Mouse (Mus musculus): Measurements from ENCODE around the gene Slc10a7.
A peak's percentile ranks its signal among the peaks of the same experiment; 100 is the strongest.
"Not testable (repeated sequence)": the region's sequence is repeated elsewhere in the genome, so short reads cannot be mapped to it uniquely, and the experiment has no call there.

The Slc10a7 gene

DNA sequence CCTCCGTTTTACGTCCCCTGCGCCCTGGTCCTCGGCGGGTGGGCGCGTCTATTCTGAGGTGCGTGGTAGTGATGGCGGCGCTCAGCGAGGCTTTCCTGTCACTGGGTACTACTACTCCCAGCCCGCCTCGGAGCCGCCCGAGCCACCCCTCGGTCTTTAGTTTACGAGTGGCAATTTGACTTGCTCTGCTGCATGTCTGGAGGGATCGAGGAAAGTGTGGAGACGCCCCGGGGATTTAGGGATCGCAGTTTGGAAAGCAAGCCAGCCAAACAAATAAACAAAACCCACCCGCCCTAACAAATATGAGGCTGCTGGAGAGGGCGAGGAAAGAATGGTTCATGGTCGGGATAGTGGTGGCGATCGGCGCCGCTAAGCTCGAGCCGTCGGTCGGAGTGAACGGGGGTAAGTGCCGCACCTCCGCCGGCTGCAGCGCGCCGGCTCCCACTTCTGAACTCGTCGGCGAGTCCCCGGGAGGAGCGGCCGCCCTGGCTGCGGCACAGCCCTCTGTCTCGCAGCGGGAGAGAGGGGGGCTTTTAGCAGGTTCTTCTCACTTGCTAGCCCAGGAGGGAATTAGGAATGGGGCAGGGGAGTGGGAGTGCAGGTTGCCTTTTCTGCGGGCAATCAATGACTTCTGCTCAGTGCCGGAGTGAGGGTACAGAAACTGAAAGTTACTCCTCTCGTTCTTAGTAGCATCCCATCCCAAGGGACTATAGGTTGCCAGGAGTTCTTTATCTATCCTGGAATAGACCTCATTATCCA is at the start of gene Slc10a7:
Gene Slc10a7 (plus strand): TSS at position 74 of the 759 bp plus-strand sequence.
- DNase-seq: peak; percentile 86

DNA sequence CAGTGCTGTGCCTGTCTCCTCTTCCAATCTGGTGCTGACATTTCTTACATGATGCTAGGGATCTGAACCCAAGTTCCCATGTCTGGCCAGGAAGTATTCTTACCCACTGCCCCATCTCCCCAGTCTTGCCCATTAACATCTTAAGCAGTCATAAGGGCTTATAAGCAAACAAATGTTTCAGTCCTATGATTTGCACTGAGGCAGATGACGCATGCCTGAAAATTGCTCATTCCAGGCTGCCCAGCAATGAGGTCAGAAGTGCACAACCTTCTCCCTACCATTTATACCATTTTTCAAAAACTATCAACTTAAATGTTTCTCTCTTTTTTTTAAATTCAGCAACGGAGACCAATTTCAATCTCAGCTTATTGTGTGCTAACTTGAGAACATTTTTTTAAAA is 45.2 kb upstream of the Slc10a7 start:
- DNase-seq: no peak

DNA sequence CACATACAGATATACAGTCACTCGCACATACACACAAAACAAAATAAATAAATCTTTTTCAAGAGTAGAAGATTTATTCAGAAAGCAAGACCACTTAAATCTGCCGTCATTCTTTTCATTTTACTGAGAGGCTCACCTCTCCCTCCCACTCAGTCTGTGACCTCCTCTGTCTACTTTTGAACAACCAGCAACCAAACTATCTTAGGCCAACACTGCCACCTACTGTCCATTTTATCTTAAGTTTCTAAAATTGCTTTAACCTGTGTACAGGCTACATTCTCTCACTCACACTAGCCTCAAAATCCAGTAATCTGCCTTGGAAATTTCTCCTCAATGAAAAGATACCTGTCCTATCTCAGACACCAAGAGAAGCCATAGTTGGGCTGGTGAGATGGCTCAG is 41.3 kb upstream of the Slc10a7 start:
- no peak for DNase-seq

DNA sequence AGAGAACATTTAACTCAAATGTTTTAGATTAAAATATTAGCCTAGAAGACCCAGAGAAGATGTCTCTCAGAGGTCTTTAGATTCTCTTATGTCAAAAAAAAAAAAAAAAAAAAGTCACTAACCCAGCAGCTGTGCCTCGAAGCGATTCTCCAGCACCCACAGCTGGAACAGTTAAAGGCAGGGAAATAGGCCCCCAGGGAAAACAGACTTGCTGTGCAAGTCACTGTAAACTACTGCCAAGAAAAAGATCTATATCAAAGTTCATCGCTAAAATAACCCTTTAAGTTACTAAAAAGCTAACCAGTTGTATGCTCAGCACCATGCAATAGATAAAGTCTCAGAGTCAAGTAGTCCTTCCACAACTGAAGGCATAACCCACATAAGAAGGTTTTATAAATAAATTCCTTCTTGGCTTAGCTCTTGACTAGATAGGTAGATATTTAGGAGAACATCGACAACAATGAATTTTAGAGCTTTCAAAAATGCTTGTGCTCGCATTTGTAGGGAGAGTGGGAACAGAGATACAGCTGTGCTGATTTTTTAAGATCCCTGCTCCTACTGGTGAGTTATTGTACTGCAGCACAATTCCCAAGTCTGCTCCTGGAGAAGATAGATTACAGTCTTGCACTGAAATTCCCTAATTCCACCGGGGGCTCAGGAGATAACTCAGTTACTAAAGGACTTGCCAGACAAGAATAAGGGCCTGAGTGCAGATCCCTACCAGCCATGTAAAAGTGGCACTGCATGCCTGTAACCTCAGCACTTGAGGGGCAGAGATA is 31.9 kb upstream of the Slc10a7 start:
- no peak for DNase-seq

DNA sequence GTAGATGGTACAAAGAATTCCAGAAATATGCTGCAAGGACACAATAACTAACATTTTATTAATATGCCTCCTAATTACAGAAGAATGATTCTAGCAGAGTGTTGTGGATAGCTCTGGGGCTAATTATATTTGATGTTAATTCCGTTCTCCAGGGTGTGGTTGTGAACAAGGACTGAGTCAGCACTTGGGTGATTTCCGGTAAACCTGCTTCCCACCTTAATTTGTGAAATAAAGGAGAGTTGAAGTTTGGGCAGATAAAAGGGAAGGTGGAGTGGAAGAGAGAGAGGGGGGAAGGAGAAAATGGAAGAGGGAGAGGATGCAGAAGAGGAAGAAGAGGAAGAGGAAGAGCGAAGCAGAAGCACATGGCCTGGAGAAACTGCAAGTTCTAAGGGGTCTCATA is 19.4 kb upstream of the Slc10a7 start:
- no peak for DNase-seq

DNA sequence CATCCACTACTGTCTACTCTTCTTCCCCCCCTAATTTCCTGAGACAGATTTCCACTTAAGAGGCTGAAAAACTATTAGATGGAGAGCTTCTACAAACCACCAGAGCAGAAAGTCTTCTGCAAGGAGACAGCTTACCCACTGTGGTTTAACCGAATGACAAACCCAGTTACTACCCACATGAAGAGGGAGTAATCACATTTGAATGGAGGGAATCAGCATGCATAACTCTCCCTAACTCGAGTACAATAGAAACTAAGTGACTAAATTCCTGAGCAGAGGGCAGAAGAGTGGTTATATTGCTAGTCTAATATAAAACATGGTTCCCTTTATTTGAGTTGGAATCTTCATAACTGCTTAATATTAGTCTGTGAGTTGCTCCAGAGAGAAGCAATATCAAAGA is 16.1 kb upstream of the Slc10a7 start:
- no peak for DNase-seq

DNA sequence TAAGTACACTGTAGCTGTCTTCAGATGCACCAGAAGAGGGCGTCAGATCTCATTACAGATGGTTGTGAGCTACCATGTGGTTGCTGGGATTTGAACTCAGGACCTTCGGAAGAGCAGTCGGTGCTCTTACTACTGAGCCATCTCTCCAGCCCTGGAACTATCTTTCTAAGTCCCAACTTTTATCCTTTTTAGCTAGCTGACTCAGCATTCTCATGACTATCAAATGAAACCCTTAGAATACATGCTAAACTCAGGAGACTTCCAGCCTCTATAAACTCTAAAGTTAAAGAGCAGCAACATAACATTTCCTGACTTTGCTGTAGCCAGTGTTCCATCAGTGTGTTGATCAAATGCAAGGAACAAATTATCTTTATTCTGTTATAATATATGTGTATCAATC is 12.9 kb upstream of the Slc10a7 start:
- DNase-seq: not testable (repeated sequence)

DNA sequence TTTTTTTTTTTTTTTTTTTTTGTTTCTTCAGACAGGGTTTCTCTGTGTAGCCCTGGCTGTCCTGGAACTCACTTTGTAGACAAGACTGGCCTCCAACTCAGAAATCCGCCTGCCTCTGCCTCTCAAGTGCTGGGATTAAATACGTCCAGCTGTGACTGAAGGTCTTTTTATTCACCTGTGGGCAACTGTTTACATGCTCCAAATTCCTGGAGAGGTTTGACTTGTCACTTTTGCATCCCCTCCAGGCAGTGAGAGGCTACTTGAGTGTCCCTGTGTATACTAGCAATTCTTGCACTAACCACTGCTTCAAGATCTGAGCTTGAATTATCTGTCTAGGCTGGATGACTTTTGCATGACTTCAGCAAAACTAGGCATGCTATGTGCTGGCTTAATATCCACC is 6.4 kb upstream of the Slc10a7 start:
- DNase-seq: no peak

DNA sequence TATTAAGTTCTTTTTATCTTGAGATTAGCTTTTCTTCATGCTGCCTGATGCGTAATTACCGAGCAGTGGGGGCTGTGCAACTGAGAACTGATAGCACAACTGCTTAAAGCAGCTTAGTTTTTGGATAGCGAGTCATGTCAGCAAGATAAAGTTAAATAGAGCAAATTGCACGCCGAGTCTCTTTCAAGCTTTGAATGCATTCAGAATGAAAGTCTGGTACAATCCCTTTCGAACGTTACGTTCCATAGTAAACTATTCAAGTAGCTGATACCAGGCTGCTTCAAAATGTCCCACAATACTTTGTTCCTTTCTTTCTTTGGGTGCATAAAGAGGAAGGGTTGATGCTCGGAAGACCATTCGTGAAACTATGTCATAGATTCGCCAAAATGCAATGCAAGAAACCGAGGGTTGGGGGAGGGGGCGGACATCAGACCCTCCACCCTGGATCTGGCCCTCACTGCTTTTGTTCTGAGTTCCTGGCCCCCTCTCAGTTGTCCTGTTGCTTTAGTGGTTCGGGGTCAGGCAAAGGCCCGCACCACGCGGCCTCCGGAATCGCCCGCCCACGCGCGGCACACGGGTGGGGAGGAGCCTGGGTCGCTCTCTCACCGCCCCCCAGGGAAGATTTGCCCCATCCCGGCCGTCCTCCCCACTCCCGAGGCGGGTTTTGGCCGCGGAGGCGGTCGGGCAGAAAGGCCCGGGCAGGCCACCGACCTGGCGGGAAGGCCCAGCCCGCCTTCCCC is 997 bp upstream of the Slc10a7 start:
- DNase-seq: peak; percentile 7

DNA sequence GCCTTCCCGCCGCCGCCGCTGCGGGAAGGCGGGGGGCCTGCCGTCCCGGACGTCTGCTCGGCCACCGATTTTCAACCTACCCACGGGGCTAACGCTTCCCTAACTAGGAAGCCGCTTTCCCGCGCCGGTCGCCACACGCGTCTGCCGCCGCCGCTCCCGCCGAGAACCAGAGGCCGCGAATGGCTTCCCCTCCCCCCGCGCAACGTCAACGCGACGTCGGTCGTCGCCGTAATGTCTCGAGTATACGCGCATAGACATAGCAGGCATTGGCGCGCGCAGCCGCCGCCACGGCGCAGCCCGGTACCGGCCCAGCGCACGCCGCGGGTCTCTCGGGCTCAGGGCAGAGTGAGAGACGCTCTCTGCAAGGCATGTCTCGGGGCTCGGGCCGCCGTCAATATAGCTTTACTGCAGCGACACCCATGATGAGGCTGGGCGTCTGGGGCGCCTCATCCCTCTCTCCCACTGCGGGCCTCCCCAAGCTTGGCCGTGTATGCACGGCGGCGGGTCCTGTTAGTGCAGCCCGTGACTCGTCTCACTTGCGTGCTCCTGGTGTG is 350 bp upstream of the Slc10a7 start, which contains the start of gene Rbmxl1:
Gene Rbmxl1 (minus strand): TSS at position 180 of the 554 bp plus-strand sequence.
- DNase-seq: peak; percentile 90

DNA sequence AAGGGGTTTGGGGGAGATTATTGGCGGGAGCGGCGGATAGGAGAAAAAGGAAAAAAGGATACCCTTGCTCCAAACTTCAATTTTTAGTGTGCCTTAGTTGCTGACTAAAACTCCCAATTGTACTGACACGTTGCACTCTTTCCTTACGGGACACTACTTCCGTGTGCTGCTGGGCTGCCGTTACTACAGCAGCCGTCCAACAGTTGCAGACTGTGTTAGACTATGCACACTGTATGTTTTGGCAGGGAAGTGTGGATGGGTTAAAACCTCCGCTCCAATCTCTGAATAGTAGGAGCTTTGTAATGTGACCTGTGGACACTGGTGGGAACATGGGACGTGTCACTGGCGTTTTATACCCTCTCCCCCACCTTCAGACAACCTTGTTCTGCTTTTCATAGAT is 948 bp downstream of the Slc10a7 start:
- DNase-seq: no peak

DNA sequence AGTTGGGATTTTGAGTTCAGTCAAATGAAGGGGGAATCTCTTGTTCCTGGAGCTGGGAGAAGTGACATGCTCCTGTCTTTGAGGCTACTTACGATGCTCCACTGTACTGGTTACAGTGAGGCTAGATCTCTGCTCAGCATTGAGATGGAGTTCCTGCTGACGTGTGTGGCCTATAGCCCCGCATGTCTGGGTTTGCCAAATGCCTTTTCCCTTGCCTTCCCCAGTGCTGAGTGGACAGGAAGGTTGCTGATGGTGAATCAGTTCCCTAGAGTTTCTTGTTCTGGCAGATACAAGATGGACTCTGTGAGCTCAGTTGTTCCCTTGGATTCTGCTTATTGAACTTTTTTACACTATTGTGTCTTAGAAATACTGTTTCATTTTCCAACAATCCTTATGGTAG is 1.8 kb downstream of the Slc10a7 start:
- no peak for DNase-seq

DNA sequence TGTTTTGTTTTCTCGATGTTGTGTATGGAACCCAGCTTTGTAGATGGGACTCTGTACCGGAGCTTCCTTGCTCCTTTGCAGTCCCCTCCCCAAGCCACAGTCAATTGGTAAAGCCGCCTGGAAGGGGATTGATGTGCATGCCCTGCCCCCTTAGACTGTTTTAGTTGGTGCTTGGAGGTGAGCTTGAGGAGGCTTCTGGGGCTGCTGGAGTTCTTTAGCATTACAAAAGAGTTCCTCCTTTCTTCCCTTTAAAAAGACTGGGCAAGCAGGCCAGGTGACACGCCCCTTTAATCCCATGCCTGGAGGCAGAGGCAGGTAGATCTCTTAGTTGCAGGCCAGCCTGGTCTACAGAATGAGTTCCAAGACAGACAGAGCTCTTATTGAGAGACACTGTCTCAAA is 4.0 kb downstream of the Slc10a7 start:
- DNase-seq: no peak

DNA sequence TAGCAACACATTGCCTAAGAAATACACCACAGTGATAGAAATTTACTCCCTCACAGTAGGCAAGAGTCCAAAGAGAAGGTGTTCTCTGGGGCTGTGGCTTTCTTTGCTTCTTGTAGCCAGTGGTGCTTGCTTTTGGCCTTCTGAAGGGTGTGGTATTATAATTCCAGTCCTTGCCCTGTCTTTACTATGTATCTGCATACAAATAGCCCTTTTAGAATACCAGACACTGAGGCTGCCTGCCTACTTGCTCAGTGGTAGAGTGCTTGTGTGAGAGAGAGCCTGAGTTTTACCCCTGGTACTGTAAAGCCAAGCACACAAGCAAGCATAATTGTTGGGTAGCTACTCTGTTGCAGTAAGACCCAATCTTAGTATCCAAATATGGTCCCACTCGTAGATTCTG is 5.6 kb downstream of the Slc10a7 start:
- DNase-seq: no peak

DNA sequence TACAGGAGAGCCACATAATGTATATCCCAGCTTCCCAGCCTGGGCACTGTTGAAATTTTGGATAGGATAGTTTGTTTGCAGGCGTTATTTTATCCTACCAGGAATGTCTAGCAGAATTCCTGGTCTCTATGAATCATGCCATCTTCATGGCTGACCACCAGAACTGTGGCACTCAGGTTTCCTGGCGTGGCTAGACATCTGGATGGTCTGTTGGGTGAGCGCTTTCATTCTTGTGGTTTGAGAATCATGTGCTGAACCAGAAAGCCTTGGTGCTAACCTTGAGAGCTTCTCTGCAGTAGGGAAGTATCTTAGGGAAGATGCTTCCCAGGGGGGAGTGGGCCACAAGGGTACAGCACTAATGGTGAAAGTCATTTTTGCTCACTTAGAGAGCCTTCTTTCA is 6.0 kb downstream of the Slc10a7 start:
- no peak for DNase-seq

DNA sequence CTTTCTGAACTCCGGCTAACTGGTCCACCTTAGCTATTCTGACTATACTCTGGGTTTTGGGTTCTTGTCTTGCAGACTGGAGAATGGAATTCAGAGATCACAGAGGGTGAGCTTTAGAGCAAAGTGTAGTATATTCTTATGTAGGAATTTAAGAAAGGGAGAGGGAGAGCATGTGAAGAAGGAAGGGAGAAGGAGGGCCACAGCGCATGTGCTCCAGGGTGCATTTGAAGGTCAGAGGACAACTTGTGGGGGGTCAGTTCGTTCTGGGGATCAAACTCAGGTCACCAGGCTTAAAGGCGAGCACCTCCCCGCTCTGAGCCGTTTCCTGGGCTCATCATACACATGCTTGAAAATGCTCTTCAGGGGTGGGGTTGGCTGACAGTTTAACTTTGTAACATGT is 24.8 kb downstream of the Slc10a7 start:
- DNase-seq: no peak

DNA sequence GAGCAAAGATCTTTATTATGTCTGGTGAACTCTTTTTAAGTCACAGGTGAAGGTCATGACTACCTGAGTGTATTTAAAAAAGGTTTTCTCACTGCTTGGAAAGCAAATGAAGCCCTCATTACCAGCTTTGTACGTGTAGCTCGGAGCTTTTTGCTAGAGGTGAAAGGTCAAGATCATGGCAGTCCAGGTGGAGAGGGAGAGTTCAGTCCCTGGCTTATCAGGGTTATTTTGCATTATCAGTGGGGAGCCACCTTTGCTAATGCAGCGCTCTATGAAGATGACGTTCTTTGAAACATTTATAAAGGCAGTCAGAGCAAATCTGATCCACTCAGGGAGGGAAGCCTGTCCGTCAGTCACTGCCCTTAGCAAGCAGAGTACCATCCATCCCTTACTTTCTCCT is 27.6 kb downstream of the Slc10a7 start:
- no peak for DNase-seq

DNA sequence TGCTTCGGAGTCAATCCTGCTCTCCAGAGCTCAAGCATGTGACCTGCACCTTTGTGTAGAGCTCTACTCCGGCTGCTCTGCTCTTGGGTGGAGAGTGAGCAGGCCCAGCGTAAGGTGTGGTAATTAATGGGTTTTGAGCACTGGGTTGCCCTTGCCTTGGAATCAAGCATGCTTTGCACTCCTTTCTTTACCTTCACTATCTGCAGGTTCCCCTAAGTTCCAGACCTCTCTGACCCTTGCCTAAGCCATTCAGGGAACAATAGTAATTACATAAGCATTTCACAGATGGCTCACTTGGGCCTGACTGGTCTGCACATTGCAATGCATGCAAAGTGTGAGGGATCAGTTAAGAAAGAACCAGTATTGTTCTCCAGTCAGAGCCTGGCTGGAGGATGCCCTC is 28.6 kb downstream of the Slc10a7 start:
- no peak for DNase-seq

DNA sequence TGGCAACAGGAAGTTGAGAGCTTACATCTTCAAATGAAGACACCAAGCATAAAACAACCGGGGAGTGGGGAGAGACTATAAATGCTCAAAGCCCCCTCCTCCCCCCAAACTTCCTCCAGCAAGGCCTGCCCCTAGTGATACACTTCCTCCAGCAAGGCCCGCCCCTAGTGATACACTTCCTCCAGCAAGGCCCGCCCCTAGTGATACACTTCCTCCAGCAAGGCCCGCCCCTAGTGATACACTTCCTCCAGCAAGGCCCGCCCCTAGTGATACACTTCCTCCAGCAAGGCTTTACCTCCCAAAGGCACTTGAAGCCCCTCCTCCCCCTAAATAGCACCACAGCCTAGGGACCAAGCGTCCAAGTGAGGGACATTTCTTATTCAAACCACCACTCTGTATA is 33.5 kb downstream of the Slc10a7 start:
- not testable (repeated sequence) for DNase-seq

DNA sequence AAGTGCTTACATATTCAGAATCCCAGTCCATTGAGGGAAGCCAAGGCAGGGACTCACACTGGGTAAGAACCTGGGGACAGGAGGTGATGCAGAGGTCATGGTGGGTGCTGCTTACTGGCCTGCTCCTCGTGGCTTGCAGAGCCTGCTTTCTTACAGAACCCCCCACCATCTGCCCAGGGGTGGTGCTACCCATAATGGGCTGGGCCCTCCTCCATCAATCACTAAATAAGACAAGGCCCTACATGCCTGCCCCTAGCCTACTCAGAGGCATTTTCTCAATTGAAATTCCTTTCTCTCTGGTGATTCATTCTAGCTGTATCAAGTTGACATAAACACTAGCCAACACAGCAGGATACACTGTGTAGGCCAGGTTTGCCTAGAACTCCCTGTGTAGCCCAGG is 34.5 kb downstream of the Slc10a7 start:
- DNase-seq: no peak

DNA sequence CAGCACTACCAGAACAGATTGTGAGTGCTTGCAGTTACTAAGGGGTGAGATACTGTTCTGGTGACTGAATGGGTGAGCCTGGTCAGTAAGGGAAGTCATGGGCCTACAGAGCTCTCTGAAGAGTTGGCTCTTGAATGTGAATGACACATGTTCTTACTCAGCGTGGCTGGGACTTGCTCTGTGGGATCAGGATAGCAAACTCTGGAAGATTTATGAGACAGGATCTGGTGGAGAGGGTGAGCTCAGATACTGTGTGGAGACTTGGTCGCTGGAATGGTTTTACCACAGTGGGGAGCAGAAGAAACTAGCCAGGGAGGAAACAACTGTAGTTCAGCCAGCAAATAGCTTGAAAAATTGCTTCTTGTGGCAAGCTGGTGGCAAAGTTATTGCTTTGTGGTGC is 35.4 kb downstream of the Slc10a7 start:
- no peak for DNase-seq

DNA sequence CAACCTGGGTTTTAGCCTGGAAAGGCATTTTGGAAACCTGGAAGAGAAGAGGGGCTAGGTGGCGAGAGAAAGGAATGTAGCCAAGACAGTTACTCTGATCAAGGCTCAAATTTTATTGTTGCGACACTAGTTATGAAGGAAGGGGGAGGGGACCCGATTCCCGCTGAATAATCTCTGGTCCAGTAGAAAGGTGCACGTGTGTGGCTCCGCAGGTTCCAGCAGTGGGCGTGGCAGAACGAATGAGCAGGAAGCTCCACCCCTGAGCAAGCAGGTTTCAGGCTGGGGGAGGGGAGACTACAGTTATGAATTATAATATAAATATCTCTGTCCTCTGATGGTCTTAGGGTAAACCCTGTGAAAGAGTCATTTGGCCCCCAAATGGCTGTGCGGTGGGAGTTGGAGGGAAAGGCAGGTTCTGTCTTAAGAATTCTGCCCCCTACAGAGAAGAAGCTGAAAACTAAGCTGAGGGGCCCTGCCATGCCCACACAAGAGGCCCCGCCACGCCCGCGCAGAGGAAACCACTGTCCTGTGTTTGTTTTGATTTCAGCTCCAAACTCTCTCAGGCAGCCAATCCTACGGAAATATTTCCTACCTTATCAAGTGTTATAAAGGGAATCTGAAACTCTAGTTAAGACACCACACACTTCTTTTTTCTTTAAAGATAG is 36.1 kb downstream of the Slc10a7 start:
- not testable (repeated sequence) for DNase-seq
